Mouse (Mus musculus): ENCODE results near the gene Dnal4.

- TF ChIP-seq GATA1 (IDR thresholded peaks at IDR 0.05; ENCODE audit: borderline replicate concordance, low read length) (no peak), FLI1 (IDR thresholded peaks at IDR 0.05; ENCODE audit: low read length) (no peak)
These were observed 46.1 kb downstream of the Dnal4 start for GRCm38 (mm10) chr15:79731554-79731953.
